Mouse (Mus musculus) c-Kit-positive CD71-positive TER-119-positive erythroid progenitor cells, embryonic 14.5 days (primary cell): ENCODE measurements around the gene Cntn5.

Experiments
- DNase-seq: peaks from one replicate; pipeline ENCODE4 v3.0.0-alpha.2; 2013; ENCODE audit warnings: low spot score

The Cntn5 gene

GRCm38 (mm10) chr9:10904616-10905363, at the start of gene Cntn5:
Cntn5 (minus strand) TSS chr9:10904775.
- DNase-seq, result no peak

GRCm38 (mm10) chr9:10950470-10950869, 45.9 kb upstream of the Cntn5 start:
- DNase-seq, result no peak

GRCm38 (mm10) chr9:10909573-10909972, 5.0 kb upstream of the Cntn5 start:
- peak; percentile 32 for DNase-seq

- no peak for DNase-seq
Observed at GRCm38 (mm10) chr9:10905696-10906095, 1.1 kb upstream of the Cntn5 start.

GRCm38 (mm10) chr9:10879758-10880157, 24.8 kb downstream of the Cntn5 start:
- no peak for DNase-seq

GRCm38 (mm10) chr9:10873881-10874280, 30.7 kb downstream of the Cntn5 start:
- no peak for DNase-seq

GRCm38 (mm10) chr9:10856204-10856892, 48.2 kb downstream of the Cntn5 start:
- no peak for DNase-seq

GRCm38 (mm10) chr9:10816711-10817110, 87.9 kb downstream of the Cntn5 start:
- DNase-seq, result no peak

GRCm38 (mm10) chr9:10797158-10797557, 107.4 kb downstream of the Cntn5 start:
- DNase-seq, result no peak

- DNase-seq, result no peak
Observed at GRCm38 (mm10) chr9:10795102-10795501, 109.5 kb downstream of the Cntn5 start.

GRCm38 (mm10) chr9:10731878-10732277, 172.7 kb downstream of the Cntn5 start:
- DNase-seq, result no peak

- no peak for DNase-seq
Observed at GRCm38 (mm10) chr9:10724191-10724590, 180.4 kb downstream of the Cntn5 start.

GRCm38 (mm10) chr9:10722121-10722520, 182.5 kb downstream of the Cntn5 start:
- no peak for DNase-seq

GRCm38 (mm10) chr9:10718986-10719385, 185.6 kb downstream of the Cntn5 start:
- DNase-seq, result no peak

GRCm38 (mm10) chr9:10713641-10714040, 190.9 kb downstream of the Cntn5 start:
- DNase-seq, result no peak

GRCm38 (mm10) chr9:10681646-10682045, 222.9 kb downstream of the Cntn5 start:
- no peak for DNase-seq

GRCm38 (mm10) chr9:10681181-10681580, 223.4 kb downstream of the Cntn5 start:
- DNase-seq, result no peak

- no peak for DNase-seq
Observed at GRCm38 (mm10) chr9:10668676-10669075, 235.9 kb downstream of the Cntn5 start.

- no peak for DNase-seq
Observed at GRCm38 (mm10) chr9:10667438-10667837, 237.1 kb downstream of the Cntn5 start.

- no peak for DNase-seq
Observed at GRCm38 (mm10) chr9:10665756-10666155, 238.8 kb downstream of the Cntn5 start.

GRCm38 (mm10) chr9:10663101-10663500, 241.5 kb downstream of the Cntn5 start:
- no peak for DNase-seq

- DNase-seq, result no peak
Observed at GRCm38 (mm10) chr9:10659478-10659877, 245.1 kb downstream of the Cntn5 start.

- no peak for DNase-seq
Observed at GRCm38 (mm10) chr9:10658086-10658485, 246.5 kb downstream of the Cntn5 start.
